Mouse (Mus musculus): Measurements from ENCODE around the gene Washc1. TPM values are rescaled to one million over a fixed set of nuclear protein-coding genes. Genes with fewer than 3 reads are reported as not detected.
"Not testable (repeated sequence)": the region's sequence is repeated elsewhere in the genome, so short reads cannot be mapped to it uniquely, and the experiment has no call there.

The Washc1 gene
- polyA plus RNA-seq, 1 experiment from 2014 or later = 36.3 TPM

DNA sequence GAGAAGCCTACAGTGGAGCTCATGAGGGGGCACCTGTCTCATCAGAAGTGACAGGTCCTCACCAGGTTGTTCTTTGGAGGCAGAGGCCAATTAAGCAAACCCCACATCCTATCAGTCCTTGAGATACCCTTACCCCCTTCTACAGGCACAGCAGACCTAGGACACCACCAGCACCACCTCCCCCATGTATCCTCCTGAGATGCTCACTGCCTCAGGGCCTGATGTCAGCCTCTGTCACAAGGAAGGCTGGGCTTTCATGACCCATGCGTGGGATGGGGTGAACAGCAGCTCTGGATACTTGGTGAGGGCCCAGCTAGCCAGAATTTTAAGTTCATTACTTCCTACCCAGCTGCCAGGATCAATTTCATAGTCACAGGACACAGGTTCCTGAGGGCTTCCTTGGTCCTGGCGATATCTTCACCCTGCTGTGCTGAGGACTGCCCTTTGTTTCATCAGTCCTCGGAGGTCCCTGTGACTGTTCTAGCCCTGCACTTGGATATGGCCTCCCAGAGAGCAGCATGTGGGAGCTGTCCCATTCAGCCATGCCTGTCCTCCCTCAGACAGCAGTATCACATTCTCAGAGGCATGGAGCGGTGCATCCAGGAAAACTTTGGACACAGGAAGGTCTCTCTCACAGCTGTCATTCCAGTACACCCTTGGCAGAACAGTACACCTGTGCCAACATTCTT, 42.5 kb downstream of the Washc1 start:
- not testable (repeated sequence) for H3K4me3 ChIP-seq (ENCODE audit: low read depth, low read length); DNase-seq (ENCODE audit: low spot score); ATAC-seq (replicated peaks; ENCODE audit: insufficient number of reproducible peaks, low FRiP score, low TSS enrichment, low read depth); H3K36me3 ChIP-seq (replicated peaks; ENCODE audit: control insufficient read depth, insufficient read depth, low read depth, low read length); H3K4me2 ChIP-seq (ENCODE audit: low read depth, low read length); H3K4me1 ChIP-seq (ENCODE audit: control insufficient read depth, insufficient read depth, low read length); H3K27ac ChIP-seq (replicated peaks; ENCODE audit: low read depth, low read length); H3K27me3 ChIP-seq (ENCODE audit: control insufficient read depth, insufficient read depth, low read length); H3K9ac ChIP-seq (replicated peaks; ENCODE audit: low read length); H3K9me3 ChIP-seq (replicated peaks; ENCODE audit: control insufficient read depth, low read length)
- 89% methylated on average over 4 of the region's 4 CpGs for WGBS

DNA sequence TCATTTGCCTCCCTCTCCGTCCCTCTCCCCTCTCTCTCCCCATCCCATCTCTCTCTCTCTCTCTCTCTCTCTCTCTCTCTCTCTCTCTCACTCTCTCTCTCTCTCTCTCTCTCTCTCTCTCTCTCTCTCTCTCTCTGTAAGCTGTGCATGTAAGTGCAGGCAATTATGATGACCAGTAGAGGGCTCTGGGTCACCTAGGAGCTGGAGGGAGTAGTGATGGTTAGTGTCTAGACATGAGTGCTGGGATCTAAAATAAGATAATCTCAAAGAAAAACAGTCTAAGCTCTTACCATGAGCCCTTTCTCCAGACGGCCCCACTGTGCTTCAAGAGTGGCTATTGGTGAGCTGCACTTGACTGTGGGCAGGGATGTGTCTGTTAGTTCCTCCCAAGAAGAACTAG, 43.5 kb downstream of the Washc1 start:
- Histone ChIP-seq H3K36me3 (replicated peaks; ENCODE audit: control insufficient read depth, insufficient read depth, low read depth, low read length) (no peaks in the 10 kb centered on the region; the same call in none of the 2 replicates), H3K4me1 (ENCODE audit: control insufficient read depth, insufficient read depth, low read length) (no peaks in the 10 kb centered on the region), H3K4me2 (ENCODE audit: low read depth, low read length) (no peak overlapping the region), H3K4me3 (ENCODE audit: low read depth, low read length) (no peak overlapping the region), H3K9me3 (replicated peaks; ENCODE audit: control insufficient read depth, low read length) (no peaks in the 10 kb centered on the region), H3K27me3 (ENCODE audit: control insufficient read depth, insufficient read depth, low read length) (no peaks in the 10 kb centered on the region), H3K27ac (replicated peaks; ENCODE audit: low read depth, low read length) (no peak overlapping the region), H3K9ac (replicated peaks; ENCODE audit: low read length) (no peak overlapping the region)
- DNase-seq (ENCODE audit: low spot score) (no peak), ATAC-seq (replicated peaks; ENCODE audit: insufficient number of reproducible peaks, low FRiP score, low TSS enrichment, low read depth) (no peak)
- 79% methylated on average over 2 of the region's 2 CpGs for WGBS

DNA sequence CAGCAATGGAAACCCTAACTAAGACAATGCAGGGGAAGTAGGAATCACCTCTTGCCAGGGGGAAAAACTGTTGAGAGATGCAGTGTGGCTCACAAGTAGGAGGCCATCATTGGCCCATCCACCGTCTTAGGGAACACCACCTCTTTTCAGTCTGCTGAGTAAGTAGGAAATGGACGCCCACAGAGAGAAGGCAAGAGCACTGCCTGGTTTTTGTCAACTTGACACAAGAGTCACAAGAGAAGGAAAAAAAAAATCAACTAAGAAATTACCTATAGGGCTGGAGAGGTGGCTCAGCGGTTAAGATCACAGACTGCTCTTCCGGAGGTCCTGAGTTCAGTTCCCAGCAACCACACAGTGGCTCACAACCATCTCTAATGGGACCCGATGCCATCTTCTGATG, 46.9 kb downstream of the Washc1 start:
- 90% methylated on average over 5 of the region's 5 CpGs for WGBS
- H3K9me3 ChIP-seq (replicated peaks; ENCODE audit: control insufficient read depth, low read length) = no peaks in the 10 kb centered on the region
- no peak for ATAC-seq (replicated peaks; ENCODE audit: insufficient number of reproducible peaks, low FRiP score, low TSS enrichment, low read depth)

DNA sequence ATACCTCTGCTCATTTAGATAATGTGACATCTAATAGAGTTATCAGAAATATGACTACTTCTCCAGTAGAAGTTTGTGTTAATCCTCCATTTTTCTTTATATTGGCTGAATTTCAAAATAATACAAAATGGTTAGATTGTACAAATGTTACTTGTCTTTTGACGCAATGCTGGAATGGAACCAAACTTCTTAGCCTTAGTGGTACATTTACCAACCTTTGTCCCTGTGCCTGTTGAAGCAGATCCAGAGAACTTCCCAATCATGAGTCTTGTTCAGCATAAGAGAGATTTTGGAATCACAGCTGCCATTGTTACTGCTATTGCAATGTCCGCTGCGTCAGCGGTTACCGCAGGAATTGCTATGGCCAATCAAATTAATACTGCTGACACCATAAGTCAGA, 55.8 kb downstream of the Washc1 start:
- H3K4me3 ChIP-seq (ENCODE audit: low read depth, low read length); H3K27me3 ChIP-seq (ENCODE audit: control insufficient read depth, insufficient read depth, low read length); H3K4me1 ChIP-seq (ENCODE audit: control insufficient read depth, insufficient read depth, low read length); ATAC-seq (replicated peaks; ENCODE audit: insufficient number of reproducible peaks, low FRiP score, low TSS enrichment, low read depth); H3K27ac ChIP-seq (replicated peaks; ENCODE audit: low read depth, low read length); DNase-seq (ENCODE audit: low spot score); H3K9ac ChIP-seq (replicated peaks; ENCODE audit: low read length); H3K9me3 ChIP-seq (replicated peaks; ENCODE audit: control insufficient read depth, low read length); H3K36me3 ChIP-seq (replicated peaks; ENCODE audit: control insufficient read depth, insufficient read depth, low read depth, low read length); H3K4me2 ChIP-seq (ENCODE audit: low read depth, low read length): not testable (repeated sequence)
- 95% methylated on average over 5 of the region's 5 CpGs for WGBS

More for the DNA sequence above, 46.9 kb downstream of the Washc1 start:
- Histone ChIP-seq H3K4me2 (ENCODE audit: low read depth, low read length) (no peak overlapping the region), H3K9ac (replicated peaks; ENCODE audit: low read length) (no peak overlapping the region), H3K27me3 (ENCODE audit: control insufficient read depth, insufficient read depth, low read length) (no peaks in the 10 kb centered on the region), H3K4me1 (ENCODE audit: control insufficient read depth, insufficient read depth, low read length) (no peaks in the 10 kb centered on the region), H3K27ac (replicated peaks; ENCODE audit: low read depth, low read length) (no peak overlapping the region), H3K36me3 (replicated peaks; ENCODE audit: control insufficient read depth, insufficient read depth, low read depth, low read length) (no peaks in the 10 kb centered on the region), H3K4me3 (ENCODE audit: low read depth, low read length) (no peak overlapping the region)
- no peak for DNase-seq (ENCODE audit: low spot score)

Other genes with a start within 250 kb of the Washc1 start
- 47.8 and 48.4 TPM in 2 replicates for gene Ralbp1, start 225.7 kb upstream of the Washc1 start, polyA plus RNA-seq (2014; fragmentation: Nextera tagmentation; extraction: Ambion mirVana)
- gene Twsg1, start 160.3 kb upstream of the Washc1 start, polyA plus RNA-seq (2014; fragmentation: Nextera tagmentation; extraction: Ambion mirVana) = 133 and 142 TPM in 2 replicates
- gene Ankrd12, start 34.5 kb upstream of the Washc1 start, polyA plus RNA-seq (2014; fragmentation: Nextera tagmentation; extraction: Ambion mirVana) = 27.2 and 29.4 TPM in 2 replicates
- gene Ndufv2, start 10.0 kb upstream of the Washc1 start, polyA plus RNA-seq (2014; fragmentation: Nextera tagmentation; extraction: Ambion mirVana) = 334 and 342 TPM in 2 replicates
- 17.6 and 19.4 TPM in 2 replicates for gene Ddx11, start 12.0 kb downstream of the Washc1 start, polyA plus RNA-seq (2014; fragmentation: Nextera tagmentation; extraction: Ambion mirVana)

Data from embryonic facial prominence, embryonic 11.5 days (tissue).